Mouse (Mus musculus) bone marrow macrophage, adult 2 months (primary cell): Measurements from ENCODE around the gene Arhgap8. TPM values are rescaled to one million over a fixed set of nuclear protein-coding genes. Genes with fewer than 3 reads are reported as not detected.

ENCODE experiments used
- H3K27ac ChIP-seq: 2 replicates; pipeline ENCODE4 v1.5.1; 2012; ENCODE audit warnings: low read depth, low read length; ENCODE audit not compliant: insufficient read depth
- H3K4me1 ChIP-seq: 2 replicates; pipeline ENCODE4 v1.6.1; 2012; ENCODE audit warnings: low read length; ENCODE audit not compliant: control insufficient read depth, insufficient read depth
- H3K4me3 ChIP-seq: 2 replicates; pipeline ENCODE4 v1.5.1; 2012; ENCODE audit warnings: mild to moderate bottlenecking, low read length, moderate library complexity; ENCODE audit not compliant: insufficient read depth
- CTCF ChIP-seq: IDR thresholded peaks from 2 replicates; pipeline ENCODE4 v1.5.1; 2012; ENCODE audit warnings: low read depth, mild to moderate bottlenecking, low read length, moderate library complexity
- POLR2A ChIP-seq: IDR thresholded peaks from 2 replicates; pipeline ENCODE4 v1.6.1; 2012; ENCODE audit warnings: mild to moderate bottlenecking, low read depth, low read length, borderline replicate concordance
- polyA plus RNA-seq: library from polyadenylated mRNA; stranded (reverse); fragments of >200 nt; gene quantifications from 2 replicates; pipeline ENCODE4 v1.2.4, GENCODE M21; 2012; ENCODE audit not compliant: missing spikeins, insufficient read depth, insufficient read length

The Arhgap8 gene
- polyA plus RNA-seq, 1 experiment, result not detected

DNA sequence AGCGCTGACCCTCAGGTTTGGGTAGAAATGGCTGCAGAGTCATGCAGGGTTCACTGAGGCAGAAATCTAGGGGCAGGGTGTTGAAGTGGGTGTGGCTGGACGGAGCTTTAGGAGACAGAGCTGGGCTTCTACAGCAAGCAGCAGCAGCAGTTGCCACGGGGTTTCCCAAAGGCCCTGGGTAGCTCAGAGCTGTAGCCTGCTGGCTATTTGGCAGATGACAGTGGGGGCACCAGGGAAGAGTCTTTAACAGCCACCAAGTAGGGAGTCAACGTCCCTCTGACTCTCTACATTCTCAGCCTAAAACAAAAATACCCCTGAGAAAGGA, 12.5 kb downstream of the Arhgap8 start:
- Histone ChIP-seq H3K27ac (no peak overlapping the region), H3K4me1 (no peaks in the 10 kb centered on the region), H3K4me3 (no peak overlapping the region)
- TF ChIP-seq CTCF, result no peak
- TF ChIP-seq POLR2A, result no peak

GRCm38 (mm10) chr15:84736346-84736993, 16.6 kb downstream of the Arhgap8 start:
- no peak for TF ChIP-seq POLR2A
- Histone ChIP-seq H3K4me1 (no peaks in the 10 kb centered on the region), H3K4me3 (no peak overlapping the region), H3K27ac (no peak overlapping the region)

GRCm38 (mm10) chr15:84736994-84737346, 17.1 kb downstream of the Arhgap8 start:
- Histone ChIP-seq H3K27ac (no peak overlapping the region), H3K4me1 (no peaks in the 10 kb centered on the region), H3K4me3 (no peak overlapping the region)
- TF ChIP-seq POLR2A (no peak), CTCF (no peak)

GRCm38 (mm10) chr15:84738246-84738645, 18.4 kb downstream of the Arhgap8 start:
- TF ChIP-seq CTCF (no peak), POLR2A (no peak)
- no peak overlapping the region for H3K27ac ChIP-seq
- H3K4me3 ChIP-seq, result no peak overlapping the region
- no peaks in the 10 kb centered on the region for H3K4me1 ChIP-seq

DNA sequence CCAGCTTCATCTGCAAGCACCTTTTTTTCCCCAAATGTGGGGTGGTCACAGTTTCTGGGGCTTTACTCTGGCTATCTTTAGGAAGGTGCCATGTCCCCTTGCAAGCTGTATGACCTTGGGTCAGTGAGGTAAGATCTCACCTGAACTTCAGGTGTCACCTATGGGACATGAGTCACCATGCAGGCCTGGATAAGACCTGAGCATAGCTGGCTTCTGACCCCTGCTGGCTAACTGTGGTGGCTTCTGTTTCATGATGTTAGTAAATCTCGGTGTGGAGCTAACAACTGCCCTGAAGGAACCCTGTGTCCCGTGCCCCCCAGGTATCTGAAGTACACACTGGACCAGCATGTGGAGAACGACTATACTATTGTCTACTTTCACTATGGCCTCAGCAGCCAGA, 21.7 kb downstream of the Arhgap8 start:
- Histone ChIP-seq H3K4me1 (peaks cover 5% of the 10 kb centered on the region), H3K4me3 (no peak overlapping the region)
- no peak for TF ChIP-seq POLR2A
- TF ChIP-seq CTCF, result no peak

GRCm38 (mm10) chr15:84743347-84743746, 23.5 kb downstream of the Arhgap8 start:
- no peak for TF ChIP-seq POLR2A
- TF ChIP-seq CTCF, result no peak

More for the DNA sequence above, 21.7 kb downstream of the Arhgap8 start:
- H3K27ac ChIP-seq, result no peak overlapping the region

GRCm38 (mm10) chr15:84744308-84744707, 24.5 kb downstream of the Arhgap8 start:
- no peak for TF ChIP-seq POLR2A
- no peak for TF ChIP-seq CTCF
- H3K27ac ChIP-seq, result no peak overlapping the region
- no peak overlapping the region for H3K4me3 ChIP-seq
- H3K4me1 ChIP-seq, result peaks cover 5% of the 10 kb centered on the region

More at GRCm38 (mm10) chr15:84743347-84743746, 23.5 kb downstream of the Arhgap8 start:
- Histone ChIP-seq H3K27ac (no peak overlapping the region), H3K4me3 (no peak overlapping the region), H3K4me1 (peaks cover 5% of the 10 kb centered on the region)

DNA sequence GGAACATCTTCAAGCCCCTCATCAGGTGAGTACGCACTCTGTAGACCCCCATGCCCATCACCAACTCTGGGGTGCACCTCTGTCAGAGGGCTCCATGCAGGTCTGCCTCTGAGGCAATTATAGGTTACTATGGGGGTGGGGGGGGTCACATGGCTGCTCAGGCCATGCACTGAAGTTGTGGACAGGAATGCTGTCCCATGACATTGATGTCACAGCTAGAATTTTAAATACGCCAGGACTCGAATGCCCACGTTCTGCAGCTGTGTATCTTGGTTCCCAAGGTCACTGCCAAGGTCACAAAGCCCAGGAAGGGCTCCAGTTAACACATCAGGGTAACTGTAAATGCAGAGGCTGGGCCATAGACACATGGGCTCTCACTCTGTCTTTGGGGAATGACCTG, 26.0 kb downstream of the Arhgap8 start:
- TF ChIP-seq CTCF (no peak), POLR2A (no peak)
- H3K4me3 ChIP-seq, result no peak overlapping the region
- H3K27ac ChIP-seq, result no peak overlapping the region
- H3K4me1 ChIP-seq, result peaks cover 5% of the 10 kb centered on the region

GRCm38 (mm10) chr15:84754987-84755386, 35.1 kb downstream of the Arhgap8 start:
- TF ChIP-seq POLR2A (no peak), CTCF (peak; percentile 86)
- H3K27ac ChIP-seq, result no peak overlapping the region
- no peak overlapping the region for H3K4me3 ChIP-seq
- H3K4me1 ChIP-seq, result no peaks in the 10 kb centered on the region

GRCm38 (mm10) chr15:84756426-84756825, 36.6 kb downstream of the Arhgap8 start:
- TF ChIP-seq POLR2A (no peak), CTCF (no peak)
- Histone ChIP-seq H3K4me1 (peaks cover 3% of the 10 kb centered on the region), H3K27ac (no peak overlapping the region), H3K4me3 (no peak overlapping the region)

DNA sequence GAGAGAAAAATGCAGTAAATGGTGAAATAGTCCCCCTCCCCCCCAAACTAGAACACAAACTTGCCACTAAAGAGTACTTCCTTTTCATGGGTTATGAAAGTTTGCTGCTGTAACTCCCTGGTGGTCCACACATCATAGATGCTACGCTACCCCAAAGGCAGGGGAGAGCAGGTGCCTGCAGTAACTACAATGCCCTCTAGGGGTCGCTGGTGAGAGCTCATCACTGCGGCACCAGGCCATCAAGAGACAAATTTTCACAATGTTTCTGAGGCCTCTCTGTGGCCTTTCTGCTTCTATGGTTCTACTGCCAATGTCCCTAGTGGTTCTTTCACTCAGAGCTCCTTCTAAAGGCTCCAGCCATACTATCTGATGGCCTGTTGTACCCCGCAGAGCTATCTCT, 38.6 kb downstream of the Arhgap8 start:
- peaks cover 12% of the 10 kb centered on the region for H3K4me1 ChIP-seq
- TF ChIP-seq POLR2A, result no peak
- peak; percentile 75 for TF ChIP-seq CTCF
- no peak overlapping the region for H3K27ac ChIP-seq

More for the DNA sequence above, 38.6 kb downstream of the Arhgap8 start:
- H3K4me3 ChIP-seq, result no peak overlapping the region
